In genomic region chr12:86770261-86770670, GRCm38 (mm10) we compare ENCODE assay signal across 10 mouse cellular contexts. TPM values are rescaled to one million over a fixed set of nuclear protein-coding genes. Genes with fewer than 3 reads are reported as not detected.
A peak's percentile ranks its signal among the peaks of the same experiment; 100 is the strongest.
DNase-seq lines count a peak whose midpoint lies in the region; ATAC-seq and TF ChIP-seq lines count a peak whose summit lies in the region.
"Had no signal": no experiment of that assay in that cellular context is flagged by ENCODE, and none has a peak within 500 bp of the region (broad histone marks: within the 10 kb centered on the region; RNA-seq: fewer than 3 reads in every experiment).

No protein-coding gene starts in this region.

- no peak for TF ChIP-seq CTCF in stomach, postnatal 0 days (IDR thresholded peaks at IDR 0.05; ENCODE audit: low read depth)

- no peak for TF ChIP-seq EP300 in stomach, postnatal 0 days (optimal IDR thresholded peaks at IDR 0.05)

- no peaks in the 10 kb centered on the region for H3K27me3 ChIP-seq in forebrain, embryonic 15.5 days
- H3K27me3 ChIP-seq in hindbrain, embryonic 15.5 days: no peaks in the 10 kb centered on the region
- H3K27me3 ChIP-seq in lung, embryonic 16.5 days (ENCODE audit: control insufficient read depth, insufficient read depth, low read depth, low read length): no peaks in the 10 kb centered on the region
- H3K27me3 ChIP-seq in stomach, postnatal 0 days (ENCODE audit: control insufficient read depth, insufficient read depth, low read length): no peaks in the 10 kb centered on the region

- ATAC-seq in forebrain, embryonic 15.5 days (replicated peaks): no peak
- peak; percentile 21; the same call in 1 of the 2 replicates for ATAC-seq in hindbrain, embryonic 15.5 days (ENCODE audit: low FRiP score, low read depth)
- ATAC-seq in lung, embryonic 16.5 days (ENCODE audit: low read depth): peak; percentile 79
- no peak; the same call in 1 of the 2 replicates for ATAC-seq in stomach, postnatal 0 days (ENCODE audit: low FRiP score, low TSS enrichment)
- ATAC-seq in inflammation-experienced regulatory T-cells, adult 6 months: no peak

- H3K4me3 ChIP-seq in forebrain, embryonic 15.5 days: no peak overlapping the region
- no peak overlapping the region for H3K4me3 ChIP-seq in hindbrain, embryonic 15.5 days
- H3K4me3 ChIP-seq in lung, embryonic 16.5 days (ENCODE audit: low read length): no peak overlapping the region
- no peak overlapping the region for H3K4me3 ChIP-seq in stomach, postnatal 0 days (ENCODE audit: low read depth, low read length)
- H3K4me3 ChIP-seq: neural tube, embryonic 12.5 days had no signal

- H3K36me3 ChIP-seq in forebrain, embryonic 15.5 days: no peaks in the 10 kb centered on the region
- H3K36me3 ChIP-seq in hindbrain, embryonic 15.5 days: no peaks in the 10 kb centered on the region
- H3K36me3 ChIP-seq in lung, embryonic 16.5 days (ENCODE audit: control insufficient read depth, insufficient read depth, low read length): no peaks in the 10 kb centered on the region
- no peaks in the 10 kb centered on the region for H3K36me3 ChIP-seq in stomach, postnatal 0 days (ENCODE audit: control insufficient read depth, insufficient read depth, low read length)
- H3K36me3 ChIP-seq: neural tube, embryonic 12.5 days had no signal

- H3K27ac ChIP-seq in forebrain, embryonic 15.5 days (replicated peaks): peak overlapping the region; percentile 39
- peak overlapping the region; percentile 62 for H3K27ac ChIP-seq in hindbrain, embryonic 15.5 days (replicated peaks)
- peak overlapping the region; percentile 89 for H3K27ac ChIP-seq in lung, embryonic 16.5 days (ENCODE audit: low read length)
- 0 out of 2 replicates have a peak overlapping the region, but pooled peaks have one; percentile 20 for H3K27ac ChIP-seq in stomach, postnatal 0 days (replicated peaks)
- H3K27ac ChIP-seq: neural tube, embryonic 12.5 days had no signal

- DNase-seq in layer of hippocampus, adult 11-12 months (ENCODE audit: low spot score): peak; percentile 40
- DNase-seq in layer of hippocampus, adult 9-10 months (ENCODE audit: low spot score): no peak
- DNase-seq in adrenal gland, postnatal 25 days: peak; percentile 63
- peak; percentile 24 for DNase-seq in stomach, postnatal 0 days (ENCODE audit: low spot score)

- H3K9me3 ChIP-seq in forebrain, embryonic 15.5 days: no peaks in the 10 kb centered on the region
- H3K9me3 ChIP-seq in hindbrain, embryonic 15.5 days: no peaks in the 10 kb centered on the region
- H3K9me3 ChIP-seq in lung, embryonic 16.5 days (ENCODE audit: control insufficient read depth, low read length): no peaks in the 10 kb centered on the region
- no peaks in the 10 kb centered on the region for H3K9me3 ChIP-seq in stomach, postnatal 0 days (ENCODE audit: control insufficient read depth, low read length)
- H3K9me3 ChIP-seq: neural tube, embryonic 12.5 days had no signal

- H3K4me2 ChIP-seq in forebrain, embryonic 15.5 days (replicated peaks): no peak overlapping the region
- H3K4me2 ChIP-seq in hindbrain, embryonic 15.5 days: no peak overlapping the region
- no peak overlapping the region for H3K4me2 ChIP-seq in lung, embryonic 16.5 days (ENCODE audit: low read depth, low read length)
- no peak overlapping the region for H3K4me2 ChIP-seq in stomach, postnatal 0 days (replicated peaks; ENCODE audit: low read depth)
- H3K4me2 ChIP-seq: neural tube, embryonic 12.5 days had no signal

- H3K4me1 ChIP-seq in forebrain, embryonic 15.5 days: peaks cover 22% of the 10 kb centered on the region
- peaks cover 26% of the 10 kb centered on the region for H3K4me1 ChIP-seq in hindbrain, embryonic 15.5 days (replicated peaks)
- peaks cover 20% of the 10 kb centered on the region for H3K4me1 ChIP-seq in lung, embryonic 16.5 days (replicated peaks; ENCODE audit: control insufficient read depth, insufficient read depth, low read length)
- no peaks in the 10 kb centered on the region for H3K4me1 ChIP-seq in stomach, postnatal 0 days (replicated peaks; ENCODE audit: control insufficient read depth, insufficient read depth)

- 13% methylated on average over 4 of the region's 4 CpGs for WGBS in forebrain, embryonic 15.5 days
- 20% methylated on average over 4 of the region's 4 CpGs for WGBS in hindbrain, embryonic 15.5 days
- 3% methylated on average over 4 of the region's 4 CpGs for WGBS in lung, embryonic 16.5 days
- WGBS in stomach, postnatal 0 days: 15% methylated on average over 4 of the region's 4 CpGs

- no peak overlapping the region for H3K9ac ChIP-seq in forebrain, embryonic 15.5 days (replicated peaks)
- no peak overlapping the region for H3K9ac ChIP-seq in hindbrain, embryonic 15.5 days
- H3K9ac ChIP-seq in lung, embryonic 16.5 days (ENCODE audit: low read length): peak overlapping the region; percentile 47; the same call in 1 of the 2 replicates
- H3K9ac ChIP-seq in stomach, postnatal 0 days (ENCODE audit: low read length): no peak overlapping the region
- H3K9ac ChIP-seq: neural tube, embryonic 12.5 days had no signal

RNA-seq across cellular contexts. Expression of gene Lrrc74a, which starts 36.1 kb away (rescaled TPM):
- total RNA-seq in adrenal gland, postnatal 25 days (2021): not detected in 2 replicates
- polyA plus RNA-seq in forebrain, embryonic 15.5 days (2015; fragmentation: Nextera tagmentation; extraction: Ambion mirVana): not detected in 2 replicates
- polyA plus RNA-seq in hindbrain, embryonic 15.5 days (2015; fragmentation: Nextera tagmentation; extraction: Ambion mirVana): not detected in 2 replicates
- not detected in 2 replicates for polyA plus RNA-seq in lung, embryonic 16.5 days (2015; fragmentation: Nextera tagmentation; extraction: Ambion mirVana)
- not detected in 2 replicates for polyA plus RNA-seq in stomach, postnatal 0 days (2015; fragmentation: Nextera tagmentation; extraction: Ambion mirVana)
- not detected for polyA plus RNA-seq in inflammation-experienced regulatory T-cells, adult 6 months (2017; shearing (Covaris generic))
- polyA plus RNA-seq: frontal cortex, adult 2 months; neural tube, embryonic 12.5 days had no signal

RNA-seq across cellular contexts. Expression of gene Angel1, which starts 44.0 kb away (rescaled TPM):
- 2.1 and 3.8 TPM in 2 replicates for total RNA-seq in adrenal gland, postnatal 25 days (2021)
- 10.6 and 10.7 TPM in 2 replicates for polyA plus RNA-seq in forebrain, embryonic 15.5 days (2015; fragmentation: Nextera tagmentation; extraction: Ambion mirVana)
- polyA plus RNA-seq in hindbrain, embryonic 15.5 days (2015; fragmentation: Nextera tagmentation; extraction: Ambion mirVana): 11.4 and 12.0 TPM in 2 replicates
- 11.9 and 12.4 TPM in 2 replicates for polyA plus RNA-seq in lung, embryonic 16.5 days (2015; fragmentation: Nextera tagmentation; extraction: Ambion mirVana)
- 3.9 and 4.3 TPM in 2 replicates for polyA plus RNA-seq in stomach, postnatal 0 days (2015; fragmentation: Nextera tagmentation; extraction: Ambion mirVana)
- 1 to 10 TPM; 3.8 to 7.2 (median 7.1) TPM for polyA plus RNA-seq in inflammation-experienced regulatory T-cells, adult 6 months (2017; shearing (Covaris generic))

Comparison
In these comparisons a context has a peak if more than half of its experiments do, and no peak if none do; other contexts are left out.
1. ATAC-seq: peak in hindbrain, embryonic 15.5 days (single experiment) and lung, embryonic 16.5 days (single experiment); none in forebrain, embryonic 15.5 days (single experiment), stomach, postnatal 0 days (single experiment) and inflammation-experienced regulatory T-cells, adult 6 months (single experiment).
2. H3K27ac ChIP-seq: peak in every context shown above with its lines; median percentile 89 in lung, embryonic 16.5 days; 62 in hindbrain, embryonic 15.5 days; 39 in forebrain, embryonic 15.5 days; 20 in stomach, postnatal 0 days.